Mouse (Mus musculus) mouse trophoblast stem cell (cell line): Measurements from ENCODE around the gene Rplp2.
"Not testable (repeated sequence)": the region's sequence is repeated elsewhere in the genome, so short reads cannot be mapped to it uniquely, and the experiment has no call there.

ENCODE experiments used
- in situ Hi-C, 2 experiments: fragments of 300-500 bp; cut with MseI, MboI; formaldehyde crosslinking; loops; 2 replicates in 1 of 2; 3 replicates in 1 of 2; pipeline ENCODE4 v1.15.1; 2025

Rplp2 gene

GRCm38 (mm10) chr7:141447110-141447991 is at the start of gene Rplp2:
Gene Rplp2, plus strand, starts transcription at chr7:141447370.
- in situ Hi-C loops = no loop called here

DNA sequence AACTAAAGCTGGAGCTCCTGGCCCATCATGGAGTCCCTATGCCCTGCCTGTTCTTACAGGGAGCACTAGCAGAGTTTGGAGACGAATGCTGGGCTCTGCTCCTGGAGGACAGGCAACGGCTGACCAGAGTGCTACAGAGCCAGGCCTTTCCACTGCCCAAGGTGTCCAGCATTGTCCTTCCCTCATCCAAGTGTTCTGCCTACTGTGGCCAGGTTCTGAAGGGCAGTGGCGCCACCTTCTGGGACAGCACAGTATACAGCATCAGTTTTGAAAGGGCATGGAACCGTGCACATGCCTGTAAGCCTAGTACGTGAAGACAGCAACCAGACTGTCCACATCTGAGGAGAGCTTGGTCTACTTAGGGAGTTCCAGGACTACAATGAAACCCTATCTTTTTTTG is 43.9 kb upstream of the Rplp2 start:
- in situ Hi-C loops = no loop called here

DNA sequence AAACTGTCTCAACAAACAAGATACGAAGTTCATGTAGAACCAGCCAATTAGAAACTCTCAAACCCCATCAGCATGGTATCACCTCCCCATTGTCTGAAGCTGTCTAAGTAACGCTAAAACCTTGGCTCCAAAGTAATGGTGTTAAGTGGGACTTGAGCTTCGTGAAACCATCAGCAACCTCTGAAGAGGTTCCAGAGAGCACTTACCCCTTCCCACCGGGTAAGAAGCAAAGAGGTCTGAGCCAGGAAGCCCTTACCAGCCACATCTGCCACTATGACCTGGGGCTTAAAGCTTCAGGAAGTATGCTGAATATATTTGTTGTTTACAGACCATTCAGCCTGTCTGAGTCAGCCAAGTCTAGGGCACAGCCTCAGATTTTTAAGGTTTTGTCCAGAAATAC is 41.7 kb upstream of the Rplp2 start:
- in situ Hi-C loops = no loop called here

DNA sequence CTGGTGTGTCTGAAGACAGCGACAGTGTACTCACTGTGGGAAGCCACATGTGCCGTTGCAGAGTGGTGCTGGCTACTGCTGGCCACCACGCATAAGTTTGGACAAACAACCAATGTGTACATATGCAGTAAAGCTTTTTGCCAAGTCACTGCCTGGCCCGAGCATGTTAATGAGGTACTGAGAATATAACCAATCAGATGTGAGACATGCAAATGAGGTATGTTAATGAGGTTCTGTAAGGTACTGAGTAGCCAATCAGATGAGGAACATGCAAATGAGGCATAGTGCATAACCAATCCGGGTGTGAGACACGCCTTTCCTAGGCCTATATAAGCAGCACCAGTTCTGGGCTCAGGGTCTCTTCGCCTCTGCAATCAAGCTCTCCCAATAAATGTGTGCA is 39.5 kb upstream of the Rplp2 start:
- in situ Hi-C loops = not testable (repeated sequence)

DNA sequence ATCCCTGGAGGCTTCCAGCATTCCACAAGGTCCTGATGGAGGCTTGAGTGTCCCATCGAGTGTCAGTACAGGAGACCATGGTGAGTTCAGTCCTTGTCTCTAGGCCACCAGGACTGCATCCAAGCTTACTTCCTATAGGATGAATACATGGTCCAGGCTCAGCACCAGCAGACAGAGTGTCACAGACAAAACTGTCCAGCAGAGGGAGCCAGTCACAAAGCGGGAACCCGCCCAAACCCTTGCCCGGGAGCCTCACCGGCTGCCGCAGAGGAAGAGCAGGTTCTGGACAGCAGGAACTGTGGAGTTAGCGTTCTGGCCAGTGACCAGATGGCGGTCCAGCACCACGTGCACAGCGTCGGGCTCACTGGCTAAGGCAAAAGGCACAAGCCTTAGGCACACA is 38.3 kb upstream of the Rplp2 start:
- in situ Hi-C loops = no loop called here

GRCm38 (mm10) chr7:141410631-141411030 is 36.5 kb upstream of the Rplp2 start:
- in situ Hi-C loops = no loop called here

GRCm38 (mm10) chr7:141411667-141412066 is 35.5 kb upstream of the Rplp2 start:
- in situ Hi-C loops = no loop called here

DNA sequence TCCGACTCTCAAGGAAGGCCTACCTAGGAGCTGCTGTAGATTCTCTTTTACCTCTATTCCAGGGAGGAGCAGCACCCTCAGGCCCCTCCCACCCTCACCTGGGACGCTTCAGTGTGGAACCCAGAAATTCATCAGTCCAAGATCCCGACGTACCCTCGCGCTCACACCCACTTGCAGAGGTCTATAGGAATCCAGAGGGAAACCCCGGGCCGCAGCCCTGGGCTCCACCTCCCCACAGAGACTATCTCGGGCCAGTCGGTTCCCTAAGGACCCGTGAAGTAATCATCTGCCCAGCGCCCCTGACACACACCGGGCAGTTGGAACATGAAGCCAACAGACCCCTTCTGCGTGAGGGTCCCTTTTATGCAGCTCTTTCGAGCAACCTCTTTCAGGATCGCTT is 33.8 kb upstream of the Rplp2 start:
- in situ Hi-C loops = no loop called here

- in situ Hi-C loops = no loop called here
Observed at GRCm38 (mm10) chr7:141413809-141414584, 33.2 kb upstream of the Rplp2 start, which contains the start of gene Gatd1. Gene Gatd1, minus strand, starts transcription at chr7:141414136.

DNA sequence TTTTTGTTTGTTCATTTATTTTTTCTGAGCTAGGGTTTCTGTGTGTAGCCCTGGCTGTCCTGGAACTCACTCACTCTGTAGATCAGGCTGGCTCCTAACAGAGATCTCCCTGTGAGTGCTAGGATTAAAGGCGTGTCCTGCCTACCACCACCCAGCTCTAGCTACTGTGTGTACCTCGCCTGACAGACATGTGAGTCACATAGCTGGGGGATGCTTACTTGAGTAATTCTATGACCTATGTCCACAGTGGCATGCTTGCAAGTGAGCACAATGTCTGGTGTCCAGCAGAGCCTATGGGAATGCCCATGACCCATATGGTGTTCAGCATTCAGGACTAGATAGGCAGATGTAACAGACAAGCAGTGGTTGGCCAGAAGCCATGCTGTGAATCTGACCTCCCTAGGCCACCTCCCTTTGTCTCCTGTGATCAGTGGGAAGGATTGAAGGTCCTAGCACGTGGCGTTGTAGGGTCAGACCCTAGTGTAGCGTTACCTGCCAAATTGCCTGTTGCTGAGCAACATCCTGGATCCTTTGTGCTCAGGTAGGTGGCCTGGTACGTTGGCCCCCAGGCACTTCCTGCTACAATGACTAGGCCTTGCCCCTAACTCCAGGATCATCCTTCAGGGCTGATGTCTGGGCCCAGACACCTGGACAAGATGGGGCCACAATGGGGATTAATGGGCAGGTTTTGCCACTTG is 30.9 kb upstream of the Rplp2 start:
- in situ Hi-C loops = no loop called here

DNA sequence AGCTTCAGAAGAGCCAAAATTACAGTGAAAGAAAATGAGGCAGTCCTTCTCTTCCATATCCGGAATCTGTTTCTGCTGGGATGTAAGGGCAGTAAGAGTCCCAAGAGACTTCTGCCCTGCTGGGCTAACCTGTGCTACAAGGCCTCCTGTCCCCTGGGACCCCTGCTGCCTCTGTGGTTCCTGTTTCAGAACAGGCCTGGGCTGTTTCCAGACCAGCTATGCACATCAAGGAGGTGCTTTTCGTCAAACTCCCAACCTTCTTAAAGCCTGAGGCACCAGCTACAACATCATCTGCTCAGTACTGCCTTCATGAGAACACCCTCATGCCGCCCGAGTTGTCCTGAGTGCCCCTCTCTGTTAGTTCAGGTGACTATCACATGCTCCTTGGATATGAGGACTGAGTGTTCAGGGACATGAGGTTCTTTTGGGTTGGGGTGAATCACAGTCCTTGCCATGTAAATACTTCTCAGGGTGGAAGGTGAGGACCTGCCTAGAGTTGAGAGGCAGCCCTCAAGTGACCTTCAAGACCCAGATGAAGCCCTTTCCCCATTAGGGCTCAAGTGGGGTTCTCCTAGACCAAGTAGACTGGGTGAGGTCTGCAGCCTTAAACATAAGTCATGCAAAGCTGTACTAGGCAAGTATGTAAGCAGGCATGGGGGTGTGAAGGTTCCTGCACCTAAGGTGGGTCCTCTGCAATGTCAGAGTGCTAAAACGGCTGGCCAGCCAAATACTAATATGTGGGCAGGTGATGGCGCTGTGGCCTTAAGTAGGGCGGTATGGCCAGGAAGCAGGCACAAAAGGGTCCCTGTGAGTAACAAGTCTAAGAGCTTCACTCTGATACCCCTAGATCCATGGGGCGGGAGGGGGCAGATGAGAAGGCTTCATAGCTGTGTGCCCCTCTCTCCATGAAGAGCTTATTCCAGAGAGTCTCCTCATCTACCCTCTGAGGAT is 29.2 kb upstream of the Rplp2 start:
- in situ Hi-C loops = no loop called here

GRCm38 (mm10) chr7:141418970-141419369 is 28.2 kb upstream of the Rplp2 start:
- in situ Hi-C loops = no loop called here

- in situ Hi-C loops = no loop called here
Observed at GRCm38 (mm10) chr7:141420030-141420702, 27.0 kb upstream of the Rplp2 start.

GRCm38 (mm10) chr7:141423811-141424210 is 23.4 kb upstream of the Rplp2 start:
- in situ Hi-C loops = no loop called here

DNA sequence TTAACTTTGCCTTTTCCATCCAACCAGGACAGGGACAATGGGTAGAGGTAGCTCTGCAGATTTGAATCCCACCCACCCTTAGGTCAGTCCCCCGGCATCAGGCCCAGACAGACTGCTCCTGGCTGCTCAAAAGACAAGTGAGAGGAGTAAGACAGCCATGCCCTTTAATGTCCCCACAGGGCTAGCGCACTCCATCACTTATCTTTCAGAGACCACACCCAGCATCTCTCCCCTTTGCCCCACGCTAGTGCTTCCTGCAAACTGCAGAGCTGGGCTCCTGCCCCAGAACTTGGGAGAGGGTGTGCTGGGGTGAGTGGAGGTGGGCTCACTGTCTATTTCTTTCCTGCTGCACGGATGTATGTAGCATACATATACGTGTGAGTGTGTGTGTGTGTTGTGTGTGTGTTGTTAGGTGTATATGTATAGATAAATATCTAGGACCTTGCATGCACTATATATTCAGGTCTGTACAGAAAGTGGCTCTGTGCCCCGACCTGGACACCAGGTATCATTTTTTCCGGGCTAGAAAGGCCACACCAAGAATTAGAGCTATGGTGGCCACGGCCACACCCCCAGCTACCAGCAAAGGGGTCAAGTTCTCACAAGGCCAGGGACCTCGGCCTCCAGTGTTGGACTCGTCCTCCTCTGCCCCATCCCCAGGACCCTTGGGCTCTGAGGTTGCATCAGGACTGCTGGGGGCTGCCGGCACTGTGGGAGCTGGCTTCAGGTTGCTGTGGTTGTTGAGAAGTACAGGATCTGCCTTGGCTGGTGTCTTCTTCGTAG is 20.0 kb upstream of the Rplp2 start:
- in situ Hi-C loops = no loop called here

DNA sequence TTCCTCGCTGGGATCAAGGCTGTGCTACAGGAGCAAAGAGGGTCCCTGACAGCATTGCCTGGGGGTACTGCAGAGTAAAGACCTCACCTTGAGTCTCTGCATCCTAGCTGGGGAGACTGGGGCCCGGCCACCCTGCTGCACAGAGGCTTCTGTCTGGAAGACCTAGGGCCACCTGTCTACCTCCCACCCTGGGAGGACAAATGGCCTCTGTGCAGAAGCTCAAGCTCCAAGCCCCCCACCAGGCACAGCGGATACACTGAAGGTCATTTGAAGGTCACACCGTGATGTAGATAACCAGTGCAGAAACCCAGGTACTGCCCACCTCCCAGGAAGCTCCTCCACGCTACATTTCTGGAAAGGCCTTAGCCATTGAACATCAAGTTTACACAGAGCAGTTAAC is 18.5 kb upstream of the Rplp2 start:
- in situ Hi-C loops = no loop called here

DNA sequence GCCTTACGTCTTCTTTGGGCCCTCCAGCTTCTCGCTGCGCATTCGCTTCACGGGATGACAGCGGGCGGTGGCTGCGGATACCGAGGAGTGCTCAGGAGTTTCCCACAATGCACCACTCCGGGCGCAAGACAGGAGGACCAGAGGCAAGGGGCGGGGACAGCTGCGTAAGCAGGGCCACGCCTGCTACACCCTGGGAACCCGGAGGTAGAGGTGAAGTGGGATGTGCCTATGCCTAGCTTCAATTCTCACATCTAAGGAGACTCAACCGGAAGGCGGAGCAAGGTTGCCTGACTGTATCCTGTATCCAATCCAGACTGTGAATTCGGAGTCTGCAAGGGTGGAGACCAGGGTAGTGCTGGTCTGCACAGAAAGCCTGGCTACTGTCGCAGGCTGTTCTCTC is 17.9 kb upstream of the Rplp2 start, which contains the start of gene Cend1:
Gene Cend1 (minus strand): TSS at position 182 of the 400 bp plus-strand sequence.
- in situ Hi-C loops = no loop called here

GRCm38 (mm10) chr7:141429840-141430584 is 17.2 kb upstream of the Rplp2 start:
- in situ Hi-C loops = no loop called here
